Mouse (Mus musculus): Measurements from ENCODE around the gene Cyp2d10.

Cyp2d10 gene

DNA sequence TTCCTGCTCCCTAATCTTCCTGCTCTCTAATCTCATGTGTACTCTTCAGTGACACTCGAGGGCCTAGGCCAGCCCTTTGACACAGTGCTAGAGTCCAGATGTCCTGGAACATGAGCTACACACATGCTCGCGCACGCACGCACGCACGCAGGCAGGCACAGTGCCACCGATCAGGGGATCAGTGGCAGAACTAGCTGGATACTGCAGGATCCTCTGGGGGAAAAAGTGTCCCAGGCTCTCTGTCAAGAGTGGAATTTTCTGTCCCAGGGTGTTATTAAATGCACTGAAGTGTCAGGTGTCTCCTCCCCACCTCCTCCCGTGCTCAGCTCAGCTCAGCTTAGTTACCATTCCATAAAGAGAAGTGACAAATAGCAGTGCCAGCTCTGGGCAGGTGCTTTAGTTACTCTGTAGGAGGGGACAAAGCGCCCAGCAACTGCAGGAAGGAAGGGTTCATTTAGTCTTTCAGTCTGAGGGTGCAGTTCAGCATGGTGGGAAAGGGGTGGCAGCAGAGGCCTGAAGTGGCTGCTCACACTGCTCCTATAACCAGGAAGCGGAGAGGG lies 45.5 kb downstream of the Cyp2d10 start:
- DNase-seq (ENCODE audit: low spot score in 2 of 2): no peak

- no peak for DNase-seq (ENCODE audit: low spot score in 2 of 2)
Observed at GRCm38 (mm10) chr15:82358431-82359260, 48.3 kb downstream of the Cyp2d10 start.

- peak; percentile 94 to 97 for DNase-seq (ENCODE audit: low spot score in 2 of 2)
Observed at GRCm38 (mm10) chr15:82354126-82354945, 52.7 kb downstream of the Cyp2d10 start, which contains the start of gene Ndufa6. Gene Ndufa6, minus strand, starts transcription at chr15:82354322.

GRCm38 (mm10) chr15:82353745-82354113 lies 53.3 kb downstream of the Cyp2d10 start:
- DNase-seq (ENCODE audit: low spot score in 2 of 2): no peak

DNA sequence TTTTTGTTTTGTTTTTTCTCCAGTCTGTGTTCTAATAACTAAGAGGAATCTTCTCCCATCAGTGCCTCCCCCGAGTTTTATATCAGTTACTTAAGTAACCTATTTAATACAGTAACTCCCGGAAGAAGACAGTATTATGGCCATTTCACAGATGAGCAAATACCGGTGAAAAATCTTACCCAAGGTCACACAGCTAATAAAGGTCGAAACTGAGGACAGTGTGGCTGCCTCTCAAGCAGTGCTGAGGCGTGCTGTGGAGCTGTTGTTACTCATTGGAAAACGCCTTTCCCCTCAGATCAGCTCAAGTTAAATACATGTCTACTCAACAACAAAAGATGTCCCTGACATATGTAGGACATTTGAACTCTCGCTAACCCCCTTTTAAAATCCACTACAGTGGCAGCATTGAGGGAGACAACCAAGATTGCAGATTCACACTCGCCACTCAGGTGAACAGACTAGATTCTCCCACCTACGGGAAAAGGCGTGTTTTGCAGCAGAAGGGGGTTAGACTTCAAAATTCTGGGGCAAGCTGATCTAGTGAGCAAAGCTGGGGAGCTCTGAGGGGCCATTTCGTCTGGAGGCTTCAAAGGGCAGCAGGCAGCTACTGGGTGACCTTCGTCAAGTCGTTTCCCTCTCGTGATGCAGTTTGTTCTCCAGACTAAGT lies 53.8 kb downstream of the Cyp2d10 start:
- no peak for DNase-seq (ENCODE audit: low spot score in 2 of 2)

All from left cerebral cortex, adult 9 months (tissue).